Mouse (Mus musculus) intestine, embryonic 16.5 days (tissue): Measurements from ENCODE around the gene Mast4. TPM values are rescaled to one million over a fixed set of nuclear protein-coding genes. Genes with fewer than 3 reads are reported as not detected.
A peak's percentile ranks its signal among the peaks of the same experiment; 100 is the strongest.

Experiments
- ATAC-seq: fragments of 200-750 bp; cut with Nextera tagmentation; 2 replicates; pipeline ENCODE4 v1.8.0; 2017; ENCODE audit warnings: moderate TSS enrichment, moderate library complexity
- H3K27ac ChIP-seq: fragments of 300-500 bp; sonication (generic); 2 replicates; pipeline ENCODE4 v1.5.1; 2014; ENCODE audit warnings: mild to moderate bottlenecking, low read length
- H3K27me3 ChIP-seq: fragments of 300-500 bp; sonication (generic); replicated peaks from 2 replicates; pipeline ENCODE4 v1.6.1; 2014; ENCODE audit warnings: low read length, control low read depth, mixed read lengths; ENCODE audit not compliant: control insufficient read depth, insufficient read depth
- H3K36me3 ChIP-seq: fragments of 300-500 bp; sonication (generic); 2 replicates; pipeline ENCODE4 v1.6.1; 2014; ENCODE audit warnings: low read length, control low read depth; ENCODE audit not compliant: control insufficient read depth, insufficient read depth
- H3K4me1 ChIP-seq: fragments of 300-500 bp; sonication (generic); 2 replicates; pipeline ENCODE4 v1.6.1; 2014; ENCODE audit warnings: low read length, control low read depth, mixed read lengths; ENCODE audit not compliant: control insufficient read depth, insufficient read depth
- H3K4me2 ChIP-seq: fragments of 300-500 bp; sonication (generic); 2 replicates; pipeline ENCODE4 v1.6.1; 2014; ENCODE audit warnings: low read depth, low read length, control low read depth
- H3K4me3 ChIP-seq: fragments of 300-500 bp; sonication (generic); 2 replicates; pipeline ENCODE4 v1.5.1; 2014; ENCODE audit warnings: mild to moderate bottlenecking, low read length
- H3K9ac ChIP-seq: fragments of 300-500 bp; sonication (generic); 2 replicates; pipeline ENCODE4 v1.6.1; 2014; ENCODE audit warnings: low read depth, low read length
- H3K9me3 ChIP-seq: fragments of 300-500 bp; sonication (generic); 2 replicates; pipeline ENCODE4 v1.6.1; 2016; ENCODE audit warnings: low read length, control low read depth; ENCODE audit not compliant: control insufficient read depth
- WGBS: fragments of 180-500 bp; shearing (Covaris S2); extraction: QIAGEN DNeasy Blood & Tissue Kit; methylation state at CpG from one replicate; pipeline ENCODE4 v1.1.7; 2014; 5-methylcytosine and 5-hydroxymethylcytosine counted together
- polyA plus RNA-seq: library from polyadenylated mRNA; unstranded; fragments of >200 nt; fragmentation: Nextera tagmentation; extraction: Ambion mirVana; gene quantifications from 2 replicates; pipeline ENCODE4 v1.2.1, GENCODE M21; 2015

Gene Mast4
- polyA plus RNA-seq, 1 experiment from 2014 or later: 15.1 TPM

GRCm38 (mm10) chr13:102988251-102988895, 345.9 kb downstream of the Mast4 start:
- H3K27ac ChIP-seq: no peak overlapping the region
- no peak overlapping the region for H3K9ac ChIP-seq
- no peak overlapping the region for H3K4me2 ChIP-seq
- H3K4me3 ChIP-seq: no peak overlapping the region
- H3K27me3 ChIP-seq: no peaks in the 10 kb centered on the region
- WGBS: 68% methylated on average over 11 of the region's 11 CpGs
- no peak for ATAC-seq
- no peaks in the 10 kb centered on the region for H3K4me1 ChIP-seq
- no peaks in the 10 kb centered on the region for H3K9me3 ChIP-seq
- no peaks in the 10 kb centered on the region for H3K36me3 ChIP-seq

- H3K4me2 ChIP-seq: no peak overlapping the region
- no peak for ATAC-seq
- no peak overlapping the region for H3K4me3 ChIP-seq
- no peaks in the 10 kb centered on the region for H3K27me3 ChIP-seq
- H3K4me1 ChIP-seq: no peaks in the 10 kb centered on the region
- H3K36me3 ChIP-seq: no peaks in the 10 kb centered on the region
- no peak overlapping the region for H3K9ac ChIP-seq
- H3K27ac ChIP-seq: no peak overlapping the region
- no peaks in the 10 kb centered on the region for H3K9me3 ChIP-seq
- WGBS: 94% methylated on average over 4 of the region's 4 CpGs
Measured at GRCm38 (mm10) chr13:102984550-102984949, 349.7 kb downstream of the Mast4 start.

GRCm38 (mm10) chr13:102973853-102974252, 360.4 kb downstream of the Mast4 start:
- 77% methylated on average over 5 of the region's 5 CpGs for WGBS
- H3K4me1 ChIP-seq: no peaks in the 10 kb centered on the region
- no peaks in the 10 kb centered on the region for H3K36me3 ChIP-seq
- ATAC-seq: no peak
- no peak overlapping the region for H3K4me2 ChIP-seq
- H3K27me3 ChIP-seq: no peaks in the 10 kb centered on the region
- H3K27ac ChIP-seq: no peak overlapping the region
- no peak overlapping the region for H3K9ac ChIP-seq
- H3K9me3 ChIP-seq: no peaks in the 10 kb centered on the region
- no peak overlapping the region for H3K4me3 ChIP-seq

GRCm38 (mm10) chr13:102963471-102963870, 370.8 kb downstream of the Mast4 start:
- Histone ChIP-seq H3K9ac (no peak overlapping the region), H3K9me3 (no peaks in the 10 kb centered on the region), H3K4me3 (no peak overlapping the region), H3K4me1 (no peaks in the 10 kb centered on the region), H3K27ac (no peak overlapping the region), H3K36me3 (no peaks in the 10 kb centered on the region), H3K27me3 (no peaks in the 10 kb centered on the region), H3K4me2 (no peak overlapping the region)
- no peak for ATAC-seq
- 91% methylated on average over 6 of the region's 6 CpGs for WGBS

- Histone ChIP-seq H3K9me3 (no peaks in the 10 kb centered on the region), H3K27ac (no peak overlapping the region), H3K36me3 (no peaks in the 10 kb centered on the region), H3K4me3 (peak overlapping the region; percentile 32), H3K4me2 (peak overlapping the region; percentile 60), H3K9ac (peak overlapping the region; percentile 52; the same call in 1 of the 2 replicates), H3K4me1 (peaks cover 5% of the 10 kb centered on the region), H3K27me3 (no peaks in the 10 kb centered on the region)
- ATAC-seq: no peak
- WGBS: 48% methylated on average over 19 of the region's 19 CpGs
Measured at GRCm38 (mm10) chr13:102958273-102959270, 375.7 kb downstream of the Mast4 start.

GRCm38 (mm10) chr13:102957508-102958272, 376.6 kb downstream of the Mast4 start:
- Histone ChIP-seq H3K36me3 (no peaks in the 10 kb centered on the region), H3K4me1 (peaks cover 5% of the 10 kb centered on the region), H3K9ac (peak overlapping the region; percentile 52; the same call in 1 of the 2 replicates), H3K4me2 (peak overlapping the region; percentile 60), H3K27ac (no peak overlapping the region), H3K9me3 (no peaks in the 10 kb centered on the region), H3K27me3 (no peaks in the 10 kb centered on the region), H3K4me3 (peak overlapping the region; percentile 32)
- ATAC-seq: peak; percentile 52
- WGBS: 8% methylated on average over 15 of the region's 15 CpGs

GRCm38 (mm10) chr13:102955506-102955905, 378.8 kb downstream of the Mast4 start:
- no peak overlapping the region for H3K27ac ChIP-seq
- no peaks in the 10 kb centered on the region for H3K36me3 ChIP-seq
- H3K4me3 ChIP-seq: no peak overlapping the region
- ATAC-seq: no peak
- 75% methylated on average over 2 of the region's 2 CpGs for WGBS
- H3K4me1 ChIP-seq: peaks cover 5% of the 10 kb centered on the region
- H3K9me3 ChIP-seq: no peaks in the 10 kb centered on the region
- no peak overlapping the region for H3K9ac ChIP-seq
- no peak overlapping the region for H3K4me2 ChIP-seq
- no peaks in the 10 kb centered on the region for H3K27me3 ChIP-seq

GRCm38 (mm10) chr13:102949756-102950155, 384.5 kb downstream of the Mast4 start:
- Histone ChIP-seq H3K4me2 (no peak overlapping the region), H3K9ac (no peak overlapping the region), H3K9me3 (no peaks in the 10 kb centered on the region), H3K36me3 (no peaks in the 10 kb centered on the region), H3K27me3 (no peaks in the 10 kb centered on the region), H3K4me1 (no peaks in the 10 kb centered on the region), H3K4me3 (no peak overlapping the region), H3K27ac (no peak overlapping the region)
- ATAC-seq: no peak
- 78% methylated on average over 7 of the region's 7 CpGs for WGBS

GRCm38 (mm10) chr13:102948966-102949365, 385.3 kb downstream of the Mast4 start:
- Histone ChIP-seq H3K4me2 (no peak overlapping the region), H3K27me3 (no peaks in the 10 kb centered on the region), H3K9ac (no peak overlapping the region), H3K27ac (no peak overlapping the region), H3K4me1 (no peaks in the 10 kb centered on the region), H3K9me3 (no peaks in the 10 kb centered on the region), H3K4me3 (no peak overlapping the region), H3K36me3 (no peaks in the 10 kb centered on the region)
- no peak for ATAC-seq
- WGBS: 78% methylated on average over 3 of the region's 3 CpGs
